Mouse (Mus musculus) liver, embryonic 14.5 days (tissue): ENCODE data around the gene Cenpa. TPM values are rescaled to one million over a fixed set of nuclear protein-coding genes. Genes with fewer than 3 reads are reported as not detected.
A peak's percentile ranks its signal among the peaks of the same experiment; 100 is the strongest.
"Not testable (repeated sequence)": the region's sequence is repeated elsewhere in the genome, so short reads cannot be mapped to it uniquely, and the experiment has no call there.

Experiments used
- ATAC-seq: fragments of 200-750 bp; cut with Nextera tagmentation; 2 replicates; pipeline ENCODE4 v1.8.0; 2017; ENCODE audit warnings: moderate number of reproducible peaks, mild to moderate bottlenecking, moderate library complexity; ENCODE audit not compliant: insufficient read depth
- DNase-seq, 3 experiments: peaks; one replicate each; pipeline ENCODE4 v3.0.0-alpha.2; 2012 to 2013; ENCODE audit warnings: low read depth in 3 of 3, low spot score in 3 of 3
- H3K27ac ChIP-seq: fragments of 300-500 bp; sonication (generic); 2 replicates; pipeline ENCODE4 v1.5.1; 2014; ENCODE audit warnings: moderate library complexity, mild to moderate bottlenecking, control low read depth, inconsistent platforms
- H3K27me3 ChIP-seq: fragments of 300-500 bp; sonication (generic); 2 replicates; pipeline ENCODE4 v1.6.1; 2014; ENCODE audit warnings: mild to moderate bottlenecking, low read length, moderate library complexity; ENCODE audit not compliant: control insufficient read depth, insufficient read depth
- H3K36me3 ChIP-seq: fragments of 300-500 bp; sonication (generic); replicated peaks from 2 replicates; pipeline ENCODE4 v1.6.1; 2014; ENCODE audit warnings: low read depth; ENCODE audit not compliant: control insufficient read depth, insufficient read depth
- H3K4me1 ChIP-seq, 2 experiments: fragments of 200-500 bp in 1 of 2; fragments of 300-500 bp in 1 of 2; sonication (generic) in 1 of 2; replicated peaks; 2 replicates each; pipeline ENCODE4 v1.6.1; 2012 to 2014; ENCODE audit warnings: antibody characterized with exemption in 1 of 2, inconsistent platforms in 1 of 2, low read length in 1 of 2; ENCODE audit not compliant: control insufficient read depth in 2 of 2, insufficient read depth in 2 of 2
- H3K4me2 ChIP-seq: fragments of 300-500 bp; sonication (generic); 2 replicates; pipeline ENCODE4 v1.6.1; 2014; ENCODE audit warnings: low read depth, mild to moderate bottlenecking, control low read depth, moderate library complexity
- H3K4me3 ChIP-seq, 2 experiments: fragments of 200-500 bp in 1 of 2; fragments of 300-500 bp in 1 of 2; sonication (generic) in 1 of 2; 2 replicates each; pipeline ENCODE4 v1.5.1; 2012 to 2014; ENCODE audit warnings: low read depth in 2 of 2, low read length in 2 of 2, mild to moderate bottlenecking in 2 of 2, control low read depth in 1 of 2, inconsistent platforms in 1 of 2, moderate library complexity in 1 of 2; ENCODE audit not compliant: insufficient read depth in 1 of 2
- H3K9ac ChIP-seq: fragments of 300-500 bp; sonication (generic); replicated peaks from 2 replicates; pipeline ENCODE4 v1.6.1; 2014; ENCODE audit warnings: mild to moderate bottlenecking, control low read depth, moderate library complexity
- H3K9me3 ChIP-seq: fragments of 300-500 bp; sonication (generic); 2 replicates; pipeline ENCODE4 v1.6.1; 2016; ENCODE audit warnings: low read length, mixed read lengths; ENCODE audit not compliant: control insufficient read depth
- CTCF ChIP-seq: IDR thresholded peaks from 2 replicates; pipeline ENCODE4 v1.5.1; 2016; ENCODE audit warnings: antibody characterized with exemption, low read depth, control low read depth
- EP300 ChIP-seq: IDR thresholded peaks from 2 replicates; pipeline ENCODE4 v1.6.1; 2016; ENCODE audit warnings: antibody characterized with exemption, low read depth
- WGBS: fragments of 180-500 bp; shearing (Covaris S2); extraction: QIAGEN DNeasy Blood & Tissue Kit; methylation state at CpG from one replicate; pipeline ENCODE4 v1.1.7; 2014; ENCODE audit not compliant: insufficient replicate concordance; 5-methylcytosine and 5-hydroxymethylcytosine counted together
- polyA plus RNA-seq, 2 experiments: library from polyadenylated mRNA; depleted of rRNA in 1 of 2; stranded (reverse) in 1 of 2; unstranded in 1 of 2; fragments of >200 nt; fragmentation: Nextera tagmentation in 1 of 2; extraction: Ambion mirVana in 1 of 2; gene quantifications; 2 replicates each; pipeline versions ENCODE4 v1.2.1 to v1.2.3; 2012 to 2014

Gene Cenpa
- polyA plus RNA-seq, 2 experiments: 122 to 209 TPM

DNA sequence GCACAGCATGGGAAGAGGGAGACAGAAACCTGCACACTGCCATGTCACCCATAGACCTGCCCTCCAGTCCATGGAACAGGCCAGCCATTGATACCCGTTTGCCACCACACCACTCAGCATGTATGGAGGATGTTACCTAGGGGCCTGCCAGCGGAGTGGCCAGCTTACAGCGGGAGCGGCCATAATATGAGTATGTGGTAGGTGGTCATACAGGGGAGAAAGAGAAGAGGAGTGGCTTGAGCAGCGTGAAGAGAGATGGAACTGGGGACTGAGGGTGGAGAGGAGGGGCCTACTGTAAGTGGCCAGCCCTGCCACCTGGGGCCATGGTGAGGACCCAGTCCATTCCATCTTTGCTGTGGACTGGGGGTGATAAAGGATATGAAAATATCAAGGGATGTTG, 15.4 kb downstream of the Cenpa start:
- WGBS: 72% methylated on average over 5 of the region's 5 CpGs
- TF ChIP-seq EP300 (no peak), CTCF (no peak)
- no peak overlapping the region for H3K9ac ChIP-seq
- no peak overlapping the region for H3K27ac ChIP-seq
- H3K9me3 ChIP-seq: no peaks in the 10 kb centered on the region
- DNase-seq: no peak
- H3K4me3 ChIP-seq: no peak overlapping the region
- no peak for ATAC-seq
- H3K27me3 ChIP-seq: no peaks in the 10 kb centered on the region
- H3K36me3 ChIP-seq: no peaks in the 10 kb centered on the region; the same call in 1 of the 2 replicates
- H3K4me2 ChIP-seq: no peak overlapping the region
- no peaks in the 10 kb centered on the region for H3K4me1 ChIP-seq

DNA sequence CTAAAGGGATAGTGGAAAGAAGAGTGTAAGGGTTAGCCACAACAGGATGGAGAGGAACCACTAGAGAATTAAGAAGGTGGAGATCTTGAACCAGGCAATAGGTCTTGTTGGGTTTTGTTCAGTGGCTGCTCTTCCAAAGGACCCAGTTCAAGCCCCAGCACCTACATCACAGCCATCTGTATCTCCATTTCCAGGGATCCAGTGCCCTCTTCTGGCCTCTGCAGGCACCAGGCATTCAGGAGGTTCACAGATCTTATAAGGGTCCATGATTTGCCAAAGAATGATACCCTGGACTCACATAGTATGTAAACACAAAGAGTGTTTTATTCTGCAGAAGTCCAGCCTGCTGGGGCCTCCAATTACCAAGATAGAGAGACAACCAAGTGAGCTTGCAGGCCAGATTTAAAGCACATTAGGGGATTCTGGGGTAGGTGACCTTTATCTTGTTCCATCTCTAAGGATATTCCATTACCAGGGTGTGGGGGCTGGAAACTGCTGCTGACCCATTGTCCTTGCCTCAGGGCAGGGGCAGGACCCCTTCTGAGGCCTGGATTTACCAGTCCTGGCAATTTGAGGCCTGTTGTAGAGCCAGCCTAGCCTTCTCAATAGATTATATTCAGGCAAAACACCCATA, 16.5 kb downstream of the Cenpa start:
- Histone ChIP-seq H3K9me3 (no peaks in the 10 kb centered on the region), H3K4me1 (no peaks in the 10 kb centered on the region), H3K9ac (no peak overlapping the region), H3K27me3 (no peaks in the 10 kb centered on the region), H3K27ac (no peak overlapping the region), H3K4me2 (no peak overlapping the region), H3K36me3 (no peaks in the 10 kb centered on the region), H3K4me3 (no peak overlapping the region)
- TF ChIP-seq EP300 (no peak), CTCF (peak; percentile 58)
- DNase-seq: no peak
- ATAC-seq: no peak

DNA sequence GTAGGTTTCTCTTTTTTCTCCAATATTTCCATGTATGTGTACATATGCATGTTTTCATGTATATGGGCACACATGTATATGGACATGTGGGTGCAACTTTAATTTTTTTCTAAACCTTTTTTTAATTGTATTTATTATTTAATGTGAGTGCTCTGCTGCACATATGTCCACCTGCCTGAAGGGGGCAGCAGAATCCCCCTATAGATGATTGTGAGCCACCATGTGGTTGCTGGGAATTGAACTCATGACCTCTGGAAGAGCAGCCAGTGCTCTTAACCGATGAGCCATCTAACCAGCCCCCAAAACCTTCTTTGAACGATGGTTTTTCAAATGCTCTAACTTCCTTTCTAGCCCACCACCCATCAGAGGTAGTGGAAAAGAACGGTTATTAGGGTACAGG, 17.4 kb downstream of the Cenpa start:
- TF ChIP-seq EP300 (no peak), CTCF (peak; percentile 63)
- Histone ChIP-seq H3K9me3 (no peaks in the 10 kb centered on the region), H3K27me3 (no peaks in the 10 kb centered on the region), H3K4me1 (no peaks in the 10 kb centered on the region), H3K4me2 (no peak overlapping the region), H3K4me3 (no peak overlapping the region), H3K27ac (no peak overlapping the region), H3K36me3 (no peaks in the 10 kb centered on the region), H3K9ac (no peak overlapping the region)
- DNase-seq: no peak
- WGBS: 52% methylated on average over 3 of the region's 3 CpGs
- ATAC-seq: no peak

DNA sequence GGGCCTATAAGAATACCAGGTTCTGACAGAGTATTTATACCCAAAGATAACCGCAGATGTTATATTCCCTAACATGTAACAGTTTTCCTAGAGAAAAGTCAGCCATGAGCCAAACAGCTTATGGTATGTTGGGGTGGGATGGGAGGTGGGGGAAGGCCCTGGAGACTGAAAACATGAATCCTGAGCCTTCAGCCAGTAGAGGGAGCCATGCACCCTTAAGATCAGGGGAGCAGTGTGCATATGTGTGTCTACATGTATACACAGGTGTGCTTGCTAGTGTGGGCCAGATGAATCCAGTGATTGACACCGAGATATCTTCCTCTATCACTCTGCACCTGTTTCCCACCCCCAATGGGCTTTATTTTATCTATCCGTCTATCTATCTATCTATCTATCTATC, 20.2 kb downstream of the Cenpa start:
- no peak for ATAC-seq
- DNase-seq: no peak
- H3K9me3 ChIP-seq: no peaks in the 10 kb centered on the region
- 40% methylated on average over 3 of the region's 3 CpGs for WGBS
- H3K4me1 ChIP-seq: no peaks in the 10 kb centered on the region
- H3K27me3 ChIP-seq: no peaks in the 10 kb centered on the region
- no peaks in the 10 kb centered on the region for H3K36me3 ChIP-seq
- H3K4me3 ChIP-seq: no peak overlapping the region
- no peak overlapping the region for H3K27ac ChIP-seq
- TF ChIP-seq EP300: no peak
- peak; percentile 62 for TF ChIP-seq CTCF
- no peak overlapping the region for H3K4me2 ChIP-seq
- no peak overlapping the region for H3K9ac ChIP-seq

DNA sequence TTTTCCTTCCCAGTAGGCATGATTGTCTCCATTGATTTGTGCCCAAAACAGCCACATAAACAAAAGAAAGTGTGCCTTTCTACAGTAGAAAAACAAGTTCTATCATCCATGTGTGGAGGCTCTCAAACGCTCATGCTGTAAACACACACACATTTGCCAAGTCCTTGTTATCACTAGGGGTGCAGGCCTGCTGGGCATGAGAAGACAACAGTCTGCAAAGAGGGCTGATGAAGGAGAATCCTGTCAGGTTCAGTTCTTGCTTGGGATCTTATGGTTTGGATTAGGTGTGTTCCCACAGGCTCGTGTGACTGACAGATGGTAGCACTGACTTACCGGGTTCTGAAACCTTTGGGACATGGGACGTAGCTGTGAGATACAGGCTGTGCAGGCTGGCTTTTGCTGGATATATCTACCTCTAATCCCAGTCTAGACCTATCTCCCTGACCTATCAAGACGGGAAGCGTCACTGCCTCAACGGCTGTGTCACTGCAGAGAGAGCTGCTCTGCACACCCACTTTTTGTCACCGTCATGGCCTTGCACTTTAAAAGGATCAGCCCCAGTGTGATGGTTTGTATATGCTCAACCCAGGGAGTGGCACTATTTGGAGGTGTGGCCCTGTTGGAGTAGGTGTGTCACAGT, 33.9 kb downstream of the Cenpa start:
- Histone ChIP-seq H3K4me1 (no peaks in the 10 kb centered on the region), H3K4me2 (no peak overlapping the region), H3K27ac (no peak overlapping the region), H3K9me3 (no peaks in the 10 kb centered on the region), H3K27me3 (no peaks in the 10 kb centered on the region), H3K36me3 (no peaks in the 10 kb centered on the region), H3K9ac (no peak overlapping the region), H3K4me3 (no peak overlapping the region)
- TF ChIP-seq EP300 (no peak), CTCF (no peak)
- no peak for DNase-seq
- no peak for ATAC-seq
- WGBS: 45% methylated on average over 8 of the region's 8 CpGs

DNA sequence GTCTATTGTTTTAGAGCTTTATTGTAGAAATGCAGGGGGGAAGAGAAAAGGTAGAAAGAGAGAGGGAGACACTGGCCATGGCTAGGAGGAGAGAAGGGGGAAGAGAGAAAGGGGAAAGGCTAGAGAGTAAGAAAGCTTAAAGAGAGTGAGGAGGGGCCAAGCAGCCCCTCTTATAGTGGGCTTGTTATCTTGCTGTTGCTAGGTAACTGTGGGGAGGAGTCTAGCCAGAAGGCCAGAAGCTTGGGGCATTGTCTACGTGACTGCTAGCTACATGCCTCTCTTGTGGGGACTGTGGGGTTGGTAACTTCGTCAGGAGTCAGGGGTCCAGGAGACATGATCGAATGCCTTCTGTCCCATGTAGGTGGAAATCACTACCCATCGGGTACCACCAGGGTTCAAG, 34.8 kb downstream of the Cenpa start:
- not testable (repeated sequence) for H3K4me1 ChIP-seq, H3K9me3 ChIP-seq, H3K4me3 ChIP-seq, H3K36me3 ChIP-seq, H3K9ac ChIP-seq, H3K4me2 ChIP-seq, DNase-seq, H3K27me3 ChIP-seq, ATAC-seq, H3K27ac ChIP-seq
- 30% methylated on average over 4 of the region's 4 CpGs for WGBS
